Mouse (Mus musculus) kidney, adult 9 months (tissue): Measurements from ENCODE around the gene Hsd3b7.
"Not testable (repeated sequence)": the region's sequence is repeated elsewhere in the genome, so short reads cannot be mapped to it uniquely, and the experiment has no call there.

Source experiments
- DNase-seq: peaks from one replicate; pipeline ENCODE4 v3.0.0; 2022

The Hsd3b7 gene

GRCm38 (mm10) chr7:127820836-127821509, 20.6 kb downstream of the Hsd3b7 start:
- no peak for DNase-seq

- no peak for DNase-seq
Observed at GRCm38 (mm10) chr7:127822494-127822893, 22.1 kb downstream of the Hsd3b7 start.

GRCm38 (mm10) chr7:127823236-127824171, 23.1 kb downstream of the Hsd3b7 start:
- no peak for DNase-seq

DNA sequence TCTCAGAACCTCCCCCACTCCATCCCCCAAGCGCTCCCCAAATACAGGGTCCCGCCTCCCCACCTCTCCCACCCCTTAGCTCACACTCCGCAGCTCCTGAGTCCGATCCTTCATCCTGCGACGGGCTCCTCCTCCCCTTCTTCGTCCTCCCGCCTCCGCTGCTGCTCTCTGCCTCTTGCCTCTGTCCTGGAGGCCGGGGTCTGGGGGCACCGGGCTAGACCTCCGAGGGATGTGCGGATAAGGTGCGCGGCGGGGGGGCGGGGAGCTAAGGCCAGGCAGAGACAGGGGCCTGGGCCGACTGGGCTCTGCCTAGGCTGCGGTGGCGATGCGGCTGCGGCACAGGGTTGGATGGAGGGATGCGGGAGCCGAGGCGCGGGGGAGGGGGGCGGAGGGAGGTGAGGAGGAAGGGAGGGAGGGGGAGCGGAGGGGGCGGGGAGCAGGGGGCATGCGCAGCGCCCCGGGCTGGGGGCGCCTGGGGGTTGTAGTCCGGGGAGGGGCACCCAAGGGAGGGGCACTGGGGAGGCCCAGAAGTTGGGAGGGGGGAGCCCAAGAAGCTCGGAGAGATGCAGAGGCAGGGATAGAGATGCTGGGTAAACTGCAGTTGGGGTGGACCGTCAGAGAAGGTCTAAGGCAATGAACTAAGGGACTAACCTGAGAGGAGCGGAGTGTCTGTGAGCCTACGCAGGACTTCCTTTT, 23.9 kb downstream of the Hsd3b7 start, which contains the start of the genes Stx4a and Stx1b:
Gene Stx4a, plus strand, starts transcription at position 119 of the 696 bp plus-strand sequence.
Gene Stx1b, minus strand, starts transcription at position 374 of the 696 bp plus-strand sequence.
- no peak for DNase-seq

- DNase-seq, result no peak
Observed at GRCm38 (mm10) chr7:127835550-127835949, 35.1 kb downstream of the Hsd3b7 start.

- DNase-seq, result no peak
Observed at GRCm38 (mm10) chr7:127837473-127837872, 37.1 kb downstream of the Hsd3b7 start.

DNA sequence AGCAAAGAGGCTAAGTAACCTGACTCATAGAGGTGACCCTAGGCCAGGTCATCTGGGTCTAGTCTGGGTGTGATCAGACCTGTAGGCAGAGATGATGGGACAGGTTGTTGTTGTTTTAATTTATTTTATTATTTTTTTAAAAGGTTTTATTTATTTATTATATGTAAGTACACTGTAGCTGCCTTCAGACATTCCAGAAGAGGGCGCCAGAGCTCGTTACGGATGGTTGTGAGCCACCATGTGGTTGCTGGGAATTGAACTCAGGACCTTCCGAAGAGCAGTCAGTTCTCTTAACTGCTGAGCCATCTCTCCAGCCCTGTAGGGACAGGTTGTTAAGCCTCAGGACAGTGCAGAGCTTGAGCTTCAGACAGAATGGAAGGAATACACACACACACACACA, 37.5 kb downstream of the Hsd3b7 start:
- not testable (repeated sequence) for DNase-seq

GRCm38 (mm10) chr7:127840031-127840430, 39.6 kb downstream of the Hsd3b7 start:
- not testable (repeated sequence) for DNase-seq

DNA sequence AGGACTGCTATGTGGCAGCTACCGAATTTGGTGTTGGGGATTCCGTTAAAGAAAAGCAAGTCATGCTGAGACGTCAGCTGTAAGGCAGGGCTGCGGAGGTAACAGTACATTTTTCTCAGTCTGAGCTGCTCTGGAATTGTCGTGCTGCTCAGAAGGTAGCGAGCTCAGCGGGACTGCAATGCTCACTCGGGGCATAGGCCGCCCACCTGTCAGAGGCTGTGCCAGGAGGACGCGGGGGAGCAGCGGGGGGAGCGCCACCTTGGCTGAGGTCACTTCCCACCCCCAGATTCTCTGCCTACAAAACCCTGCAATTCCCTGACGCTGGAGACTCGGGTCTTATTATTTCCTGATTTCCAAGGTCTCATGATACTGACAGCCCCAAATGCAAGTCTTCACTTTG, 40.5 kb downstream of the Hsd3b7 start:
- no peak for DNase-seq

- peak; percentile 94 for DNase-seq
Observed at GRCm38 (mm10) chr7:127841340-127842000, 41.1 kb downstream of the Hsd3b7 start.

DNA sequence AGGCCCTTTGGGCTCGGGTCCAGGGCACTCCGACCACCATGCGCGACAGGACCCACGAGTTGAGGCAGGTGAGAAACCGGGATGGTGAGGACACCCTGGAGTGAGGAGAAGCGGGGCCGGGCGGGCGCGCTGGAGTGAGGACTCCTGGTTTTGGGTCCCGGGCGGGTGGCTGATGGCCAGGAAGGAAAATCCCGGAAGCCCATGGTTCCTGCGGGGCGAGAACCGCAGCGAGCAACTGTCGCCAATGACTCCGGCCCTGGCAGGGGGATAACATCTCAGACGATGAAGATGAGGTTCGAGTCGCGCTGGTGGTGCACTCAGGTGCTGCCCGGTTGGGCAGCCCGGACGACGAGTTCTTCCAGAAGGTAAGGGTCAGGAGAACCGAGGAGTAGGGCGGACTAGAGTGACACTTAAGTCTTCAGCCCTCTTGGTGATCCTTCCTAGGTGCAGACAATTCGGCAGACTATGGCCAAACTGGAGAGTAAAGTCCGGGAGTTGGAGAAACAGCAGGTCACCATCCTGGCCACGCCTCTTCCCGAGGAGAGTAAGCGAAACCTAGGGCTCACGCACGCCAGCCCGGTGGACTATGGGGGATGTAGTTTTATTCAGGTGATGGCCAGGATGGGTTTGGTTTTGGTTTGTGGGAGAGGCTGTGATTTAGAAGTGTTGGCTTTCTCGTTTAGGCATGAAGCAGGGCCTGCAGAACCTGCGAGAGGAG, 41.8 kb downstream of the Hsd3b7 start:
- peak; percentile 92 for DNase-seq

DNA sequence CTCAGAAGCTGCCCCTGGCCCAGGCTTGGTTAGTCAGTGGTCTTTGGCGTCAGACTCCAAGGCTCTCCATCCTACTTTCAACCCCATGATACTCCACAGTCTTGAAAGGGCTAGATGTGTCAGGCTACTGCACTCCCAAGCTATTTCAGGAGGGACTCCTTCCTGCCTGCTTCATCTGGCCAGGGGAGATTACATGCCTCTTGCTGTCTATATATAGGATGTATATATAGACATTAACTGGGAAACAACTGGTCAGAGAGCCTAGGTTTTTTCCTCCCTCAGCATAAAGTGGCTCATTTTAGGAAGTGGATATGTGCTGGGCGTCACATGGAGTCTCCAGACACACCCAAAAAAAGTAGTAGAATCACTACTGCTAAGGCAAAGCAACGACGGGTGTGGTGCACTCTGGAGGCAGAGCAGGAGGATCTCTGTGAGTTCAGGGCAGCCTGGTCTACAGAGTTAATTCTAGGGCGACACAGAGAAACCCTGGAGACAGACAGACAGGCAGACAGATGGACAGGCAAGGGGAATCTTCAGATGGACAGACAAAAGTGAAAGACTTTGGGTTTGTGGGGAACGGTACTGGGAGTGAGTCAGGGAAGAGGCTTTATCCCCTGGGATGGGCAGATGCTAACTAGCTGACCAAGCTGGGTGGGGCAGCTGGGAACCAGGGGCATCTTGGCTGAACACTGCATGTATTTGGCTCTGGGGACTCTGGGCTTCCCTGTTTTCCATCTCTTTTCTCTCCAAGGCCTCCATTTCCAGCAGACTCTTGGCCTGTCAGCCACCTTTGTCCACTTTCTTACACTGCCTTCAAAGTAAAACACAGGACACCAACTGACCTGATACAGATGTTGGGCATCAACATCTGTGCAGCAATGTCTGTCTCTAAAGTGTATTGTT, 49.8 kb downstream of the Hsd3b7 start:
- DNase-seq, result no peak

DNA sequence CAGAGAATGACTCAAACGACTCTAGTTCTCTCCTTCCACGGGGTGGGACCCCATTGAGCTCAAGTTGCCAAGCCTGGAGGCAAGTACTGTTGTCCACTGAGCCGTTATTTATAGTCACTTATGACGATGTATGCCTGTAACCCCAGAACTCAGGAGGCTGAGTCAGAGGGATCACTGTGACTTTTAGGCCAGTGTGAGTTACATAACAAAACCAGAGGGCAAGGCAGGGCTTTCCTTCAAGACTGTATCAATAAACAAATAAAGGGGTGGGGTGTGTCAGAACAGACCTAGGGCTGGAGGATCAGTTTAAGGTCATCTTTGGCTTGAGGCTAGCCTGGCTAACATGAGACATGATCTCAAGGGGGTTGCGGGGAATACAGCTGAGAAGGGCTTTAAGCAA, 50.5 kb downstream of the Hsd3b7 start:
- no peak for DNase-seq
